Mouse (Mus musculus): ENCODE measurements around the gene Rbm19.

GRCm38 (mm10) chr5:120175217-120175616 is 59.0 kb downstream of the Rbm19 start:
- TF ChIP-seq POLR2A (IDR thresholded peaks at IDR 0.05; ENCODE audit: low read depth, low read length) (no peak), CTCF (IDR thresholded peaks at IDR 0.05; ENCODE audit: extremely low read depth, insufficient read depth, insufficient read length, insufficient replicate concordance) (no peak)
